Mouse (Mus musculus) lung, adult 2 months (tissue): ENCODE results near the gene Iqck.

Experiments used
- CTCF ChIP-seq: fragments of 200-500 bp; IDR thresholded peaks from 2 replicates; pipeline ENCODE4 v1.5.1; 2011; ENCODE audit warnings: mild to moderate bottlenecking, low read length, control low read depth; ENCODE audit not compliant: insufficient read depth
- POLR2A ChIP-seq: fragments of 200-500 bp; IDR thresholded peaks from 2 replicates; pipeline ENCODE4 v1.6.1; 2011; ENCODE audit warnings: low read depth, mild to moderate bottlenecking, control low read depth, low read length, borderline replicate concordance; ENCODE audit errors: extremely low read depth

GRCm38 (mm10) chr7:118935306-118935705 is 79.8 kb downstream of the Iqck start:
- TF ChIP-seq CTCF (no peak), POLR2A (no peak)
